Mouse (Mus musculus) naive thymus-derived CD4-positive, alpha-beta T cell, adult 2 months (primary cell): Measurements from ENCODE around the gene Popdc3.
"Not testable (repeated sequence)": the region's sequence is repeated elsewhere in the genome, so short reads cannot be mapped to it uniquely, and the experiment has no call there.

ENCODE experiments used
- DNase-seq: peaks from one replicate; pipeline ENCODE4 v3.0.0-alpha.2; 2011; ENCODE audit warnings: low read depth

Gene Popdc3

GRCm38 (mm10) chr10:45311624-45312023, 133.7 kb downstream of the Popdc3 start:
- no peak for DNase-seq

DNA sequence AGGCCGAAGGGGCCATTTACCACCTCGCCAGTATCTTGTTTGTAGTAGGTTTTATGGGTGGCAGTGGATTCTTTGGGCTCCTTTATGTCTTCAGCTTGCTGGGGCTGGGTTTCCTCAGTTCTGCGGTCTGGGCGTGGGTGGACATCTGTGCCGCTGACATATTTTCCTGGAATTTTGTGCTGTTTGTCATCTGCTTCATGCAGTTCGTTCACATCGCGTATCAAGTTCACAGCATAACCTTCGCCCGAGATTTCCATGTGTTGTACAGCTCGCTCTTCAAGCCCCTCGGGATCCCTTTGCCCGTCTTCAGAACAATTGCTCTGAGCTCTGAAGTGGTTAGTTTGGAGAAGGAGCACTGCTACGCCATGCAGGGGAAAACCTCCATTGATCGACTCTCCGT, 137.0 kb downstream of the Popdc3 start:
- DNase-seq = no peak

DNA sequence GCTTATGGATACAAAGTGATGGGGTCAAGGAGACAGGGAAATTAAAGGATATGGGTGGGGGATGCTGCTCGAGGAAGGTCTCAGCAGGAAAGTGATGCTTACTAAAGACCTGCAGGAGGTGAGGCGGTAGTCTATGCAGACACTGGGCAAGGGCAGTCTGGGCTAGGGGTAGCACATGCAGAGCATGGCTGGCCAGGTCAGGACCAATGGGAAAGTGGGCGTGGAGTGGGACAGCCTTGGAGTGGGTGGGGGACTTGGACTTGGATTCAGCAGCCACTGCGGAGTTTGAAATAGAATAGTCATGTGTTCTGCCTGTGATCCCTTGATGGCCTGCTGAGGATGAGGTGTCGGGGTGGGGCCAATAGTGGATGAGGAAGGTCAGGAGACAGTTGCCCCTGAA, 141.0 kb downstream of the Popdc3 start:
- no peak for DNase-seq

DNA sequence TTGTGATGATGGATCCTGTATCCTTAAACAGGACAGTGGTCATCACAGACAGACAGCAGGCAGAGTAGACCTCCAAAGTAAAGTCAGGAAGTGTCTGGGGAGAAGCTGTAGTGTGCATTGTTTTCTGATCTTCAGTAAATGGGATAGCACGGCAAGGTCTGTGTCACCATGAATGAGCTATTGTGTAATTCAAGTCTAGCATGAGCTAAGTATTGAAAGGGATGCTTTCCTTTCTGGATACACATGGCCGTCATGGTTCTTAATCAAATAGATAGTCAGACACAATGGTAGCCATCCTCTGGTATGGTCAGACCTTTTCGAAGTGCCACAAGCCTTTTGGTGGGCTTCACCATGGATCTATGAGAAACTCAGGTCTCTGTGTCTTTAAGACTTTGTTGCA, 142.4 kb downstream of the Popdc3 start:
- DNase-seq = no peak

- DNase-seq = no peak
These were observed 146.3 kb downstream of the Popdc3 start for GRCm38 (mm10) chr10:45324159-45324558.

DNA sequence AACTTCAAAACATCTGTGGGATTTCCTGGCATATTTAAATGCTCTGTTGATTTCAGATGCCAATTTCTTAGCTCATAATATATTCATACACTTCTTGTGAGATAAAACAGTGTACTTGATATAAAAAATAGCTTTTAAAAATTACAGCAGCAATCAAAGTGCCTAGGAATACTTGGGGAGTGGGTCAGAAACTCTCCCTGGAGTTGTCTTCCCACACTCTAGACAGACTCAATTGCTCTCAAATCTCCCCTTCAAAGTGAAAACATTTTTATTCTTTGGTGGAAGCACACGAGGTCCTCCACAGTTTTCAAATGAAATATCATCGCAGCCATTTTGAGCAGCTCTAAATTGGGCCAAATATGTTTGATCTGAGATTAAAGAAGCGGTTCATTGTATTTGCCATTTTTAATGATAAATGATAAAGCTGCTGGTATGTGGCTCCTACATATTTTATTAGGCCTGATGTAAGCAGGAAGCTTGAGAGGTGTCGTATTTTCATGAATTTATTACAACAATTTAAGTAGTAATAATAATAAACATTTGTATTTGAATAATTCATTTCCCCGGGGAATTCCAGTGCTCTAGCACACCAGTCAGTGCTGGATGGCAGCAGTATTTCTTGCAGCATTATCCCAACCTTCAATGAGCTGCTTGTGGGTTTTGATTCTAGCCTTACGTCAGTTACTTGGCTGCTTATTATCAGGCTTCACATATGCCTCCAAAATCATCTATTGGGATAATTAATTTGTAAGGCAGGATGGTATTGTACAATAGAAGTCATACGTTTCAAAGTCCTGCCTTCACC, 150.5 kb downstream of the Popdc3 start:
- DNase-seq = no peak

- DNase-seq = no peak
These were observed 157.0 kb downstream of the Popdc3 start for GRCm38 (mm10) chr10:45334925-45335324.

GRCm38 (mm10) chr10:45335434-45336422, 157.8 kb downstream of the Popdc3 start, which contains the start of gene Bves:
TSS of gene Bves (plus strand) at chr10:45335772.
- no peak for DNase-seq

DNA sequence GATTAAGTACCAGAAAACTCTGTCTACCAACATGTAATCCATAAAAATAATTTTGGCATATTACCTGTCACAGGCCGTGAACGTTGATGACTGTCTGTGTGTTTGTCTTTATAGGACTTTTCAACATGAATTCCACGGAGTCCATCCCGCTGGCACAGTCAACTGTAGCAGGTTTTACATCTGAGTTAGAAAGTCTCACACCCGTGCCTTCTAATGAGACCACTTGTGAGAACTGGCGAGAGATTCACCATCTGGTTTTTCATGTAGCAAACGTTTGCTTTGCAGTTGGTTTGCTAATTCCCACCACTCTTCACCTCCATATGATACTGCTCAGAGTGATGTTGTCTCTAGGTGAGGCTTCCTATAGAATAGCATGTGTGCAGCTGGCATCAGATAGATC, 161.2 kb downstream of the Popdc3 start:
- no peak for DNase-seq

DNA sequence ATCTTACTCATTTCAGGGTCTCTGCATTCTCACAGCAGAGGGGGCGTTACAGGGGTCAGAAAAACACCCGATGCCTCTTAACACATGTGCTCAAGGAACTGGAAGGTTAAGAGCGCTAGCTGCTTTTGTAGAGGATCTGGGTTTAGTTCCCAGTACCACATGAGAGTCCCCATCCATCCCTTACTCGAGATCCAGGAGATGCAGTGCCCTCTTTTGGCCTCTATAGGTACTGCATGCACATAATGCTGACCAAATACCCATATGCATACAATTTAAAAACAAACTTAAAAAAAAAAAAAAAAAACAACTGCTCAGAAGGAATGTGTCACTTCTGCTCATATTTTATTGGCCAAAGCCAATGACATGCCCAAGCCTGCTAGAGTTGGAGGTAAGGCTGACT, 166.5 kb downstream of the Popdc3 start:
- no peak for DNase-seq

DNA sequence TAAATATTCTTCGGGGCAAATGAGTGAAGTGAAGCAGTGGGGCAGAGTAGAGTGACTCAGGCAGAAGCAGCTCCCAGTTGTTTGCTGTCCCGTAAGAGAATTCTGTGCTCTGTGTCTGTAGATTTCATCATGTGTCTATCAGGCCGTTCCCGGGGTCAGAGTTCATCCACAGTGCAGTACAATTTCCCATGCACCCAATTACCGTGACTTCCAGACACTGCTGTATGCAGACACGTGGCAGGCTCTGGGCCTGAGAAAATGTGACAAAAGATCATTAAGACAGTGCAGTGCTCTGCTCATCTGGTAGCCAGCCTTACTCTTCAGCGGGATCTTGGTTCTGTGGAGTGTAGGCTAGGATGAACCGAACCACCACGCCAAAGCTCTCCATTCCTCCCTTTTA, 167.3 kb downstream of the Popdc3 start:
- no peak for DNase-seq

DNA sequence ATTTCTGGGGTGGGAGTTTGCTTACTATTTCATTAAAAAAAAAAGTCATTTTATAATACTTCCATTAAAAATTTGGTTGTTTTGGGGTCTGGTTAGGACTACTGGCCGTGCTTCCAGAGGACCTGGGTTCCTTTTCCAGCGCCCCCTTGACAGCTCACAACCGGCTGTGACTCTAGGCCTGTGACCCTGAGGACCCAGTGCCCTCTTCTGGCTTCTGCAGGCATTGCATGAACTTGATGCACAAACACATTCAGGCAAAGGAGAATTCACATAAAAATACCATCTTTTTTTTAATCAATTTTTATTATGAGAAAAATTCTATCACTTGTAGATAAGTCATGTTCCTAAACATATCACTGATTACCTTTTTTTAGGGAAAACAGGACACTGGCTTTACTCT, 170.2 kb downstream of the Popdc3 start:
- DNase-seq = not testable (repeated sequence)

DNA sequence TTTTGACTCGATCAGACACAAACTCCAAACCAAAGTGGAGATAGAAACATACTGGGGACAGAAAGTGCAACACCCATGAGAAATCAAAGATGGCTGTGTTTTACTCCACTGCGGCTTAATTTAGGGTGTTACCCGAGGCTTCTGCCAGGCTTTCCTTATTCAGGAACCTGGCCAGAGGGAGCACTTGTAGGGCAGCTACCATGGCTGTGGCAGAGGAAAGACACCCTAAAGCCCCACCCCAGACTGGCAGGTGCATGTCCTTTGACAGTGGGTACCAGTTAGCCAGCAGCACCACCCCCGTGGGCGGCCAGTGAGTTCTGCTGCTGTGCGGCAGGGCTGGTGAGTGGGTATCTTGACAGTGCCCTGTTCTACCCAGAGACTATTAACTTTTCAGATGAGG, 178.2 kb downstream of the Popdc3 start:
- no peak for DNase-seq

- no peak for DNase-seq
These were observed 185.5 kb downstream of the Popdc3 start for GRCm38 (mm10) chr10:45363396-45363795.

DNA sequence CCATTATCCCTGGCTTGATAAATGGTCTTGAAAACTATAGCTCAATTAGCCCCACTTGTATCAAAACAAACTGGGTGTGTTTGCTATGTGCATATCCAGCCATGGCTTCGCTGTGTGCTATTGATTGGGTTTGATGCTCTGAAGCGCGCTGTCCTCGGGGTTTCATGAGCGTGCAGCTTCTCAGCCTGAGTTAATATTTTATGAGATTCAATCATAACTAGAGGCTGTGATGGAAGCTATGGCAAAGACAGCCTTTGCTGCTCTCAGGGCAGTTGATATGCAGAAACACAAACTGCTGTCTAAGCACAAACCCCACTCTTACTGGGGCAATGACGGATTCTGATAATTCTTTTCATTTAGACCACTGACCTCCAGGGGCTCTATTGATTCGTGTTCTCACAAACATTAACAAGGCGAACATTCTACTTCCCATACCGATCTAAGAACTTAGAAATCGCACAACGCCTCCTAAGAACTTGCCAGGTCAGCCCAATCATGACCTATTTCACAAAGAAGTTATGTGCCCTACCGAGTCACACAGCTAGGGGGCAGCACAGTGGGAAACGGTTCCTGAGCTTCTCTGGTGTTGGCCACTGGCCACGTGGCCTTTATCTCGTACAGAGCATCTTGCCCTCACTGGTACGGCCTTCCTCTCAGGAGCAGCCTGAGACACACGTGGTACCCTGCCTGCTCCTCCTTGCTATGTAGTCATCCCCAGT, 189.2 kb downstream of the Popdc3 start:
- DNase-seq = no peak
